Mouse (Mus musculus) lung, adult 2 months (tissue): ENCODE results near the gene Klhl33. TPM values are rescaled to one million over a fixed set of nuclear protein-coding genes. Genes with fewer than 3 reads are reported as not detected.
"Not testable (repeated sequence)": the region's sequence is repeated elsewhere in the genome, so short reads cannot be mapped to it uniquely, and the experiment has no call there.

Source experiments
- DNase-seq: peaks from one replicate; pipeline ENCODE4 v3.0.0; 2022
- H3K4me1 ChIP-seq: fragments of 200-500 bp; 2 replicates; pipeline ENCODE4 v1.6.1; 2011; ENCODE audit warnings: low read length; ENCODE audit not compliant: control insufficient read depth, insufficient read depth
- H3K4me3 ChIP-seq: fragments of 200-500 bp; replicated peaks from 2 replicates; pipeline ENCODE3; 2011; ENCODE audit warnings: low read depth, mild to moderate bottlenecking, control low read depth, low read length; ENCODE audit errors: extremely low read depth
- CTCF ChIP-seq: fragments of 200-500 bp; IDR thresholded peaks from 2 replicates; pipeline ENCODE4 v1.5.1; 2011; ENCODE audit warnings: mild to moderate bottlenecking, low read length, control low read depth; ENCODE audit not compliant: insufficient read depth
- POLR2A ChIP-seq: fragments of 200-500 bp; IDR thresholded peaks from 2 replicates; pipeline ENCODE4 v1.6.1; 2011; ENCODE audit warnings: low read depth, mild to moderate bottlenecking, control low read depth, low read length, borderline replicate concordance; ENCODE audit errors: extremely low read depth
- WGBS: fragments of 180-500 bp; shearing (Covaris S2); methylation state at CpG from one replicate; pipeline ENCODE4 v1.1.7; 2018; 5-methylcytosine and 5-hydroxymethylcytosine counted together
- polyA plus RNA-seq: library from polyadenylated mRNA; depleted of rRNA; stranded (reverse); fragments of >200 nt; gene quantifications from 2 replicates; pipeline ENCODE4 v1.2.3, GENCODE M21; 2012; rRNA removed

The Klhl33 gene
- polyA plus RNA-seq, 1 experiment, result 3.7 TPM

- DNase-seq, result no peak
- Histone ChIP-seq H3K4me3 (no peak overlapping the region), H3K4me1 (no peaks in the 10 kb centered on the region)
- TF ChIP-seq POLR2A, result no peak
- WGBS, result 92% methylated on average over 3 of the region's 3 CpGs
These were observed 30.3 kb downstream of the Klhl33 start for GRCm38 (mm10) chr14:50866966-50867365.

- DNase-seq, H3K4me1 ChIP-seq, H3K4me3 ChIP-seq: not testable (repeated sequence)
These were observed 32.3 kb downstream of the Klhl33 start for GRCm38 (mm10) chr14:50865005-50865404.

- no peak for DNase-seq
- H3K4me1 ChIP-seq, result no peaks in the 10 kb centered on the region
These were observed 34.7 kb downstream of the Klhl33 start for GRCm38 (mm10) chr14:50862641-50863040.

GRCm38 (mm10) chr14:50855788-50856187 is 41.5 kb downstream of the Klhl33 start:
- 89% methylated on average over 5 of the region's 5 CpGs for WGBS
- TF ChIP-seq CTCF (no peak), POLR2A (no peak)

More at GRCm38 (mm10) chr14:50862641-50863040, 34.7 kb downstream of the Klhl33 start:
- WGBS, result 87% methylated on average over 10 of the region's 10 CpGs
- H3K4me3 ChIP-seq, result no peak overlapping the region
- no peak for TF ChIP-seq CTCF
- TF ChIP-seq POLR2A, result no peak

More at GRCm38 (mm10) chr14:50855788-50856187, 41.5 kb downstream of the Klhl33 start:
- Histone ChIP-seq H3K4me3 (no peak overlapping the region), H3K4me1 (no peaks in the 10 kb centered on the region)
- DNase-seq, result no peak

Other genes starting within 250 kb of the Klhl33 start
- gene Olfr747, start 204.3 kb downstream of the Klhl33 start, polyA plus RNA-seq, result not detected in 2 replicates
- gene Olfr748, start 190.1 kb downstream of the Klhl33 start, polyA plus RNA-seq, result not detected in 2 replicates
- not detected in 2 replicates for gene Olfr749, start 152.4 kb downstream of the Klhl33 start, polyA plus RNA-seq
- 22.4 and 32.2 TPM in 2 replicates for gene Ttc5, start 112.0 kb downstream of the Klhl33 start, polyA plus RNA-seq
- gene Ccnb1ip1, start 89.8 kb downstream of the Klhl33 start, polyA plus RNA-seq, result not detected in 2 replicates
- 9.6 and 17.4 TPM in 2 replicates for gene Parp2, start 89.7 kb downstream of the Klhl33 start, polyA plus RNA-seq
- gene Tep1, start 26.9 kb downstream of the Klhl33 start, polyA plus RNA-seq, result 28.1 and 28.6 TPM in 2 replicates
- 104 and 122 TPM in 2 replicates for gene Osgep, start 27.4 kb upstream of the Klhl33 start, polyA plus RNA-seq
- gene Apex1, start 27.5 kb upstream of the Klhl33 start, polyA plus RNA-seq, result 12.0 and 23.2 TPM in 2 replicates
- 99.1 and 111 TPM in 2 replicates for gene Pip4p1, start 33.3 kb upstream of the Klhl33 start, polyA plus RNA-seq
- gene Pnp, start 33.6 kb upstream of the Klhl33 start, polyA plus RNA-seq, result 35.3 and 37.0 TPM in 2 replicates
- 20.3 and 46.2 TPM in 2 replicates for gene Gm49342, start 47.0 kb upstream of the Klhl33 start, polyA plus RNA-seq
- gene Pnp2, start 58.5 kb upstream of the Klhl33 start, polyA plus RNA-seq, result 0.97 and 1.1 TPM in 2 replicates
- 0.14 TPM in 1 of 2 replicates, not detected in the other for gene Rnase10, start 110.2 kb upstream of the Klhl33 start, polyA plus RNA-seq
- gene Rnase9, start 144.4 kb upstream of the Klhl33 start, polyA plus RNA-seq, result not detected in 2 replicates
- not detected in 2 replicates for gene Rnase11, start 152.7 kb upstream of the Klhl33 start, polyA plus RNA-seq
- gene Rnase12, start 160.2 kb upstream of the Klhl33 start, polyA plus RNA-seq, result not detected in 2 replicates
- 3.1 and 3.6 TPM in 2 replicates for gene Olfr750, start 176.9 kb upstream of the Klhl33 start, polyA plus RNA-seq
- 581 and 650 TPM in 2 replicates for gene Rnase4, start 193.6 kb upstream of the Klhl33 start, polyA plus RNA-seq
- 61.7 and 72.5 TPM in 2 replicates for gene Ang, start 193.6 kb upstream of the Klhl33 start, polyA plus RNA-seq
- 0.08 TPM in 1 of 2 replicates, not detected in the other for gene Eddm3b, start 216.9 kb upstream of the Klhl33 start, polyA plus RNA-seq
- 12.1 and 19.2 TPM in 2 replicates for gene Rnase6, start 226.4 kb upstream of the Klhl33 start, polyA plus RNA-seq
- 3.7 and 4.8 TPM in 2 replicates for gene Rnase1, start 249.3 kb upstream of the Klhl33 start, polyA plus RNA-seq